Mouse (Mus musculus) lung, adult 2 months (tissue): ENCODE measurements around the gene Ugt1a5.

ENCODE experiments used
- CTCF ChIP-seq: fragments of 200-500 bp; IDR thresholded peaks from 2 replicates; pipeline ENCODE4 v1.5.1; 2011; ENCODE audit warnings: mild to moderate bottlenecking, low read length, control low read depth; ENCODE audit not compliant: insufficient read depth
- POLR2A ChIP-seq: fragments of 200-500 bp; IDR thresholded peaks from 2 replicates; pipeline ENCODE4 v1.6.1; 2011; ENCODE audit warnings: low read depth, mild to moderate bottlenecking, control low read depth, low read length, borderline replicate concordance; ENCODE audit errors: extremely low read depth

- TF ChIP-seq CTCF (no peak), POLR2A (no peak)
Observed at GRCm38 (mm10) chr1:88259643-88260024, 93.8 kb downstream of the Ugt1a5 start.
